Mouse (Mus musculus): ENCODE data around the gene Gm3594. TPM values are rescaled to one million over a fixed set of nuclear protein-coding genes. Genes with fewer than 3 reads are reported as not detected.
"Not testable (repeated sequence)": the region's sequence is repeated elsewhere in the genome, so short reads cannot be mapped to it uniquely, and the experiment has no call there.

Gm3594 gene
- polyA plus RNA-seq (2012) = not detected in 2 replicates

DNA sequence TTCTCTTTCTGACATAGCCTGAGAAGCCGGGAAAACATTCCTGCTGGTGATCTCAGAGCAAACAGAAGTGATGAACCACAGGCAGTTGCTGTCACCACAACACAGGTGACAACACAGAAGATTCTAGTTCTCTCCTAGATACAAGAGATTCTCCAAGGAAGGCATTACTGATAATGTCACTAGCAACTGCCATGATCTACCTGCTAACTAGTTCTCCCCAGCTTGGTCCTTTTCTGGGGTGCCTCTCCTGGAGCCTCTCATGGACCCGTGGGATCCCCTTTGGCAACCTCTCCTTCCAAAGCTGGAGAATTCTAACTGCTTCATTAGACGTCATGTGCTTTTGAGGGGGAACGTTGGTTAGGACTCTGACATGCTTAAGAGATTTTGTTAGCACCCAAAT lies at the start of gene Gm3594:
Gene Gm3594, minus strand, starts transcription at position 101 of the 400 bp plus-strand sequence.
- not testable (repeated sequence) for TF ChIP-seq GATA1 (IDR thresholded peaks at IDR 0.05; ENCODE audit: low read length)

DNA sequence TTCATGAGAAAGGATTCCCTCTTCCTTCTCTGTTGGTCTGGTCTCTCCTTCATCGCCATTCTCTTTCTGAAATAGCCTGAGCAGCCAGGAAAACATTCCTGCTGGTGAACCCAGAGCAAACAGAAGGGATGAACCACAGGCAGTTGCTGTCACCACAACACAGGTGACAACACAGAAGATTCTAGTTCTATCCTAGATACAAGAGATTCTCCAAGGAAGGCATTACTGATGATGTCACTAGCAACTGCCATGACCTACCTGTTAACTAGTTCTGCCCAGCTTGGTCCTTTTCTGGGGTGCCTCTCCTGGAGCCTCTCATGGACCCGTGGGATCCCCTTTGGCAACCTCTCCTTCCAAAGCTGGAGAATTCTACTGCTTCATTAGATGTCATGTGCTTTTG lies 32.0 kb downstream of the Gm3594 start, which contains the start of gene Gm3591:
Gene Gm3591, minus strand, starts transcription at position 101 of the 400 bp plus-strand sequence.
- TF ChIP-seq GATA1 (IDR thresholded peaks at IDR 0.05; ENCODE audit: low read length) = not testable (repeated sequence)

DNA sequence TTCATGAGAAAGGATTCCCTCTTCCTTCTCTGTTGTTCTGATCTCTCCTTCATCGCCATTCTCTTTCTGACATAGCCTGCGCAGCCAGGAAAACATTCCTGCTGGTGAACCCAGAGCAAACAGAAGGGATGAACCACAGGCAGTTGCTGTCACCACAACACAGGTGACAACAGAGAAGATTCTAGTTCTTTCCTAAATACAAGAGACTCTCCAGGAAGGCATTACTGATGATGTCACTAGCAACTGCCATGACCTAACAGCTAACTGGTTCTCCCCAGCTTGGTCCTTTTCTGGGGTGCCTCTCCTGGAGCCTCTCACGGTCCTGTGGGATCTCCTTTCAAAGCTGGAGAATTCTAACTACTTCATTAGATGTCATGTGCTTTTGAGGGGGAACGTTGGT lies 54.2 kb downstream of the Gm3594 start, which contains the start of gene Gm16440:
Gene Gm16440, minus strand, starts transcription at position 101 of the 400 bp plus-strand sequence.
- TF ChIP-seq GATA1 (IDR thresholded peaks at IDR 0.05; ENCODE audit: low read length) = not testable (repeated sequence)

Other genes starting within 250 kb of the Gm3594 start
- gene Gm21560, start 225.3 kb downstream of the Gm3594 start, polyA plus RNA-seq (2012) = not detected in 2 replicates
- not detected in 2 replicates for gene Gm3411, start 157.4 kb downstream of the Gm3594 start, polyA plus RNA-seq (2012)
- not detected in 2 replicates for gene Gm21103, start 139.8 kb downstream of the Gm3594 start, polyA plus RNA-seq (2012)
- not detected in 2 replicates for gene Gm3618, start 100.9 kb downstream of the Gm3594 start, polyA plus RNA-seq (2012)
- gene Gm16440, start 54.3 kb downstream of the Gm3594 start, polyA plus RNA-seq (2012) = not detected in 2 replicates
- gene Gm3591, start 32.1 kb downstream of the Gm3594 start, polyA plus RNA-seq (2012) = not detected in 2 replicates
- gene Gm8356, start 92.7 kb upstream of the Gm3594 start, polyA plus RNA-seq (2012) = not detected in 2 replicates
- gene Gm3629, start 146.0 kb upstream of the Gm3594 start, polyA plus RNA-seq (2012) = not detected in 2 replicates
- not detected in 2 replicates for gene Gm3460, start 177.8 kb upstream of the Gm3594 start, polyA plus RNA-seq (2012)
- gene Gm10251, start 239.6 kb upstream of the Gm3594 start, polyA plus RNA-seq (2012) = not detected in 2 replicates